Mouse (Mus musculus) heart, adult 2 months (tissue): ENCODE results near the gene Sumf2. TPM values are rescaled to one million over a fixed set of nuclear protein-coding genes. Genes with fewer than 3 reads are reported as not detected.

Experiments used
- DNase-seq, 2 experiments: peaks; one replicate each; pipeline ENCODE4 v3.0.0; 2021
- H3K27ac ChIP-seq: fragments of 200-600 bp; 2 replicates; pipeline ENCODE4 v1.8.1; 2022
- H3K27me3 ChIP-seq: fragments of 200-500 bp; 2 replicates; pipeline ENCODE4 v1.6.1; 2012; ENCODE audit warnings: mild to moderate bottlenecking, low read length, inconsistent platforms, mixed read lengths; ENCODE audit not compliant: control insufficient read depth, insufficient read depth
- H3K36me3 ChIP-seq: fragments of 200-500 bp; 2 replicates; pipeline ENCODE4 v1.6.1; 2012; ENCODE audit warnings: low read length, inconsistent platforms; ENCODE audit not compliant: control insufficient read depth, insufficient read depth
- H3K4me1 ChIP-seq: fragments of 200-500 bp; 2 replicates; pipeline ENCODE4 v1.6.1; 2011; ENCODE audit warnings: low read length; ENCODE audit not compliant: control insufficient read depth, insufficient read depth
- H3K4me3 ChIP-seq: fragments of 200-600 bp; 2 replicates; pipeline ENCODE4 v1.8.1; 2022
- H3K79me2 ChIP-seq: fragments of 200-500 bp; replicated peaks from 2 replicates; pipeline ENCODE4 v1.6.1; 2012; ENCODE audit warnings: mild to moderate bottlenecking, inconsistent platforms, low read length, moderate library complexity, mixed read lengths; ENCODE audit not compliant: control insufficient read depth, insufficient read depth
- H3K9ac ChIP-seq: fragments of 200-500 bp; 2 replicates; pipeline ENCODE4 v1.6.1; 2012; ENCODE audit warnings: low read depth, mild to moderate bottlenecking, control low read depth, inconsistent platforms, low read length, mixed read lengths
- CTCF ChIP-seq: fragments of 200-600 bp; IDR thresholded peaks from 2 replicates; pipeline ENCODE4 v1.8.1; 2022; ENCODE audit warnings: antibody characterized with exemption, mild to moderate bottlenecking, moderate library complexity
- EP300 ChIP-seq: fragments of 200-500 bp; IDR thresholded peaks from 2 replicates; pipeline ENCODE4 v1.6.1; 2011; ENCODE audit warnings: low read depth, low read length, control low read depth; ENCODE audit not compliant: insufficient read depth
- POLR2A ChIP-seq: fragments of 200-500 bp; IDR thresholded peaks from 2 replicates; pipeline ENCODE4 v1.6.1; 2011; ENCODE audit warnings: mild to moderate bottlenecking, low read depth, low read length, control low read depth; ENCODE audit not compliant: insufficient read depth
- WGBS: fragments of 180-500 bp; shearing (Covaris S2); methylation state at CpG from one replicate; pipeline ENCODE4 v1.1.7; 2018; 5-methylcytosine and 5-hydroxymethylcytosine counted together
- intact Hi-C: fragments of 180-260 bp; cut with DNase I; formaldehyde crosslinking; loops from one replicate; pipeline ENCODE4 v1.15.1; 2025
- polyA plus RNA-seq: library from polyadenylated mRNA; depleted of rRNA; stranded (reverse); fragments of >200 nt; gene quantifications from 2 replicates; pipeline ENCODE4 v1.2.3, GENCODE M21; 2012
- total RNA-seq, 2 experiments: library from RNA; stranded (reverse); gene quantifications; 2 replicates each; pipeline ENCODE4 v1.2.3; 2021

The Sumf2 gene
- total and polyA plus RNA-seq, 3 experiments = 6.2 to 10.9 (median 9.1) TPM

DNA sequence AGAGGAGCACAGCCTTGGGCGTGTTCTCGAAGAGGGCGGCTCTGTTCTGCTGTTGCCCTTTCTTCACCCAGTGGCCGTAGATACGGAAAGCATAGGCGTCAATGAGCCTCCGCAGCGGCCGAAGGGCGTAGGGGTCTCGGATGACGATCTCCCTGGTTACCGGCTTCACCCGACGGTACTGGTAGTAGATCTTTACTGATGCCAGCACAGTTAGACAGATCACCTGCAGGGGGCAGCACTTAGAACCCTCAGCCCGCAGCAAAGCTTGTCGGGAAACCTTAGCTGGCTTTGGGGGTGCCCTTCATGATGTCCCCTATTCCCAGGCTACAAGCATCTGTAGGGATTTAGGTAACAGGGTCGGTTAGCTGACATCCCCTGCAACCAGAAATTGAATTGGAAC, 17.7 kb downstream of the Sumf2 start:
- H3K4me3 ChIP-seq = no peak overlapping the region
- no peak overlapping the region for H3K27ac ChIP-seq

DNA sequence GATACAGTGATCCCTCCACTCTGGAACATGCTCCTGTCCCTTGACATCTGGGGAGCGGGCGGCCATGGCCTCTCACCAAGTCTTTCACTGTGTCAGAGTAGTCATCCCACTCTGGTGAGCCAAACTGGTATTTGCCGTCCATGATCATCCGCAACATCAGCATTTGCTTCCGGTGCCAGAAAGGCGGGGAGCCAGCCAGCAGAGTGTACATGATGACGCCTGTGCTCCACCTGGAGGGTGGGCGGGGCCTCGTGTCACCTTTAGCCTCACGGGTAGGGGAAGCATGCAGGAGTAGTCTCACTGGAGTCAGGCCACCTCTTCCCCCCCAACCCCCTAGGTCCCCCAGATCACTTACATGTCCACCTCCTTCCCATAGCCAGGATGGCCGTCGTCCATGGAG, 19.1 kb downstream of the Sumf2 start:
- H3K9ac ChIP-seq = no peak overlapping the region
- TF ChIP-seq EP300 (no peak), POLR2A (no peak), CTCF (no peak)
- WGBS = 85% methylated on average over 12 of the region's 12 CpGs
- H3K4me1 ChIP-seq = peaks cover 3% of the 10 kb centered on the region; the same call in 1 of the 2 replicates
- H3K36me3 ChIP-seq = no peaks in the 10 kb centered on the region
- DNase-seq = no peak
- H3K27ac ChIP-seq = no peak overlapping the region
- intact Hi-C loops = no loop called here
- no peaks in the 10 kb centered on the region for H3K79me2 ChIP-seq
- no peaks in the 10 kb centered on the region for H3K27me3 ChIP-seq
- H3K4me3 ChIP-seq = no peak overlapping the region

More for the DNA sequence above, 17.7 kb downstream of the Sumf2 start:
- Histone ChIP-seq H3K4me1 (peaks cover 3% of the 10 kb centered on the region; the same call in 1 of the 2 replicates), H3K36me3 (no peaks in the 10 kb centered on the region), H3K79me2 (no peaks in the 10 kb centered on the region), H3K9ac (no peak overlapping the region), H3K27me3 (no peaks in the 10 kb centered on the region)
- WGBS = 13% methylated on average over 18 of the region's 18 CpGs
- peak; percentile 21 to 48 for DNase-seq
- peak; percentile 69 for TF ChIP-seq CTCF
- no peak for TF ChIP-seq EP300
- TF ChIP-seq POLR2A = no peak
- intact Hi-C loops = no loop called here

GRCm38 (mm10) chr5:129869238-129869995, 22.6 kb downstream of the Sumf2 start:
- intact Hi-C loops = no loop called here
- Histone ChIP-seq H3K27ac (no peak overlapping the region), H3K4me3 (no peak overlapping the region), H3K79me2 (no peaks in the 10 kb centered on the region), H3K4me1 (peaks cover under 1% of the 10 kb centered on the region; the same call in 1 of the 2 replicates), H3K27me3 (no peaks in the 10 kb centered on the region), H3K9ac (no peak overlapping the region), H3K36me3 (no peaks in the 10 kb centered on the region)
- no peak for DNase-seq
- WGBS = 84% methylated on average over 19 of the region's 19 CpGs
- TF ChIP-seq CTCF (no peak), EP300 (no peak), POLR2A (no peak)

DNA sequence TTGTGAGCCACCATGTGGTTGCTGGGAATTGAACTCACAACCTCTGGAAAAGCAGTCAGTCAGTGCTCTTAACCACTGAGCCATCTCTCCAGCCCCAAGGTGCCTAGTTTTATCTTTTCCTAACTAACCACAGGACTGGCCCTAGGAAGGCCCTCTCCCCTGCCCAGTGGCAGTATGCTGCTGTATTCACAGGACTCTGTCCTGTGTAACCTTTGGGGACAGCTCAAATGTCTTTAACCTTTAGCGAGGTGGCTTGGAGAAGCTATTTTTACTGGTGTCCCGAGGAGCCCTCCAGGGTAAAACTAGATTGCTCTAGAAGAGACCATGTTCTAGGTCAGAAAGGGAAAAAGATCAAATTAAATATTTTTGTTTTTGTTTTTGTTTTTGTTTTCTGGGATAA, 24.5 kb downstream of the Sumf2 start:
- H3K27ac ChIP-seq = no peak overlapping the region
- H3K27me3 ChIP-seq = no peaks in the 10 kb centered on the region
- H3K4me3 ChIP-seq = no peak overlapping the region
- no peak for DNase-seq
- no peak overlapping the region for H3K9ac ChIP-seq
- no peak for TF ChIP-seq POLR2A
- TF ChIP-seq CTCF = no peak
- TF ChIP-seq EP300 = no peak
- no peaks in the 10 kb centered on the region for H3K4me1 ChIP-seq
- intact Hi-C loops = no loop called here
- 55% methylated on average over 2 of the region's 2 CpGs for WGBS
- H3K79me2 ChIP-seq = no peaks in the 10 kb centered on the region
- no peaks in the 10 kb centered on the region for H3K36me3 ChIP-seq

GRCm38 (mm10) chr5:129873942-129874341, 27.2 kb downstream of the Sumf2 start:
- H3K79me2 ChIP-seq = no peaks in the 10 kb centered on the region
- TF ChIP-seq CTCF (no peak), EP300 (no peak), POLR2A (no peak)
- H3K4me1 ChIP-seq = peaks cover 7% of the 10 kb centered on the region
- H3K27me3 ChIP-seq = no peaks in the 10 kb centered on the region
- intact Hi-C loops = no loop called here
- no peak overlapping the region for H3K4me3 ChIP-seq
- no peak for DNase-seq
- H3K36me3 ChIP-seq = no peaks in the 10 kb centered on the region
- no peak overlapping the region for H3K27ac ChIP-seq
- WGBS = 79% methylated on average over 12 of the region's 12 CpGs
- no peak overlapping the region for H3K9ac ChIP-seq

GRCm38 (mm10) chr5:129875098-129875497, 28.3 kb downstream of the Sumf2 start:
- intact Hi-C loops = loop anchor here (5.0 kb wide), 1 partner anchor 263 kb away; no protein-coding TSS in a partner anchor
- WGBS = 75% methylated on average over 11 of the region's 11 CpGs

More at GRCm38 (mm10) chr5:129875098-129875497, 28.3 kb downstream of the Sumf2 start:
- Histone ChIP-seq H3K4me1 (peaks cover 7% of the 10 kb centered on the region), H3K4me3 (no peak overlapping the region), H3K79me2 (no peaks in the 10 kb centered on the region), H3K36me3 (no peaks in the 10 kb centered on the region), H3K27ac (no peak overlapping the region), H3K27me3 (no peaks in the 10 kb centered on the region), H3K9ac (no peak overlapping the region)
- no peak for DNase-seq
- TF ChIP-seq POLR2A (no peak), EP300 (no peak), CTCF (no peak)
